Mouse (Mus musculus) forebrain, embryonic 14.5 days (tissue): ENCODE data around the gene Hc. TPM values are rescaled to one million over a fixed set of nuclear protein-coding genes. Genes with fewer than 3 reads are reported as not detected.
A peak's percentile ranks its signal among the peaks of the same experiment; 100 is the strongest.

Experiments used
- ATAC-seq: fragments of 200-750 bp; cut with Nextera tagmentation; 2 replicates; pipeline ENCODE4 v1.8.0; 2017; ENCODE audit warnings: mild to moderate bottlenecking, moderate library complexity
- DNase-seq: peaks from one replicate; pipeline ENCODE4 v3.0.0-alpha.2; 2015; ENCODE audit warnings: low spot score
- H3K27ac ChIP-seq: fragments of 300-500 bp; sonication (generic); 2 replicates; pipeline ENCODE4 v1.5.1; 2014; ENCODE audit warnings: low read depth, mild to moderate bottlenecking, control low read depth, low read length, moderate library complexity
- H3K27me3 ChIP-seq: fragments of 300-500 bp; sonication (generic); replicated peaks from 2 replicates; pipeline ENCODE4 v1.6.1; 2014; ENCODE audit warnings: low read length, control low read depth, mixed read lengths; ENCODE audit not compliant: control insufficient read depth, insufficient read depth
- H3K36me3 ChIP-seq: fragments of 300-500 bp; sonication (generic); 2 replicates; pipeline ENCODE4 v1.6.1; 2014; ENCODE audit warnings: low read length, control low read depth; ENCODE audit not compliant: control insufficient read depth, insufficient read depth
- H3K4me1 ChIP-seq: fragments of 300-500 bp; sonication (generic); 2 replicates; pipeline ENCODE4 v1.6.1; 2014; ENCODE audit warnings: antibody characterized with exemption, low read length, control low read depth; ENCODE audit not compliant: control insufficient read depth, insufficient read depth
- H3K4me2 ChIP-seq: fragments of 300-500 bp; sonication (generic); 2 replicates; pipeline ENCODE4 v1.6.1; 2014; ENCODE audit warnings: mild to moderate bottlenecking, control low read depth, low read length
- H3K4me3 ChIP-seq: fragments of 300-500 bp; sonication (generic); 2 replicates; pipeline ENCODE4 v1.5.1; 2014; ENCODE audit warnings: low read depth, low read length, control low read depth
- H3K9ac ChIP-seq: fragments of 300-500 bp; sonication (generic); 2 replicates; pipeline ENCODE4 v1.6.1; 2014; ENCODE audit warnings: mild to moderate bottlenecking, low read length, control low read depth, moderate library complexity
- H3K9me3 ChIP-seq: fragments of 300-500 bp; sonication (generic); replicated peaks from 2 replicates; pipeline ENCODE4 v1.6.1; 2016; ENCODE audit warnings: low read length, control low read depth, mixed read lengths; ENCODE audit not compliant: control insufficient read depth
- whole genome bisulfite sequencing: fragments of 180-500 bp; shearing (Covaris S2); extraction: QIAGEN DNeasy Blood & Tissue Kit; methylation state at CpG from one replicate; pipeline ENCODE4 v1.1.7; 2014; 5-methylcytosine and 5-hydroxymethylcytosine counted together
- polyA plus RNA-seq: library from polyadenylated mRNA; unstranded; fragments of >200 nt; fragmentation: Nextera tagmentation; extraction: Ambion mirVana; gene quantifications from 2 replicates; pipeline ENCODE4 v1.2.1, GENCODE M21; 2014

Hc gene
- polyA plus RNA-seq, 1 experiment from 2014 or later: 0.69 TPM

DNA sequence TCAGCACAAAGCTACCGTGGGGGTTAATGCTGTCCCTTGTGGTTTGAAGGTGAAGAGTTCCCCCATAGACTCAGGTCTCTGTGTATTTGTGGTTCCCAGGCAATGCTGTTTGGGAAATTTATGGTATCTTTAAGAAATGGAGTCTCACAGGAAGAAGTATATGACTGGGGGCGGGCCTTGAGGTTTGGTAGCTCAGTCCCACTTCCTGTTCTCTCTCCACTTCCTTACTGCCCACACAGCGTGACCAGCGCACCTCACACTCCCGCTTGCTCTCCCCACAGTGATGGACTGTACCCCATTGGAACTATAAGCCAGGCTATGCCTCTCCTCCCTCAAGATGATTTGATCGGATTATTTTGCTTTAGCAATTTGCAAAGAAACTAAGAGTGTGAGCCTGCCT lies 84.8 kb downstream of the Hc start:
- no peaks in the 10 kb centered on the region for H3K36me3 ChIP-seq
- H3K4me3 ChIP-seq: no peak overlapping the region
- no peaks in the 10 kb centered on the region for H3K9me3 ChIP-seq
- no peaks in the 10 kb centered on the region for H3K4me1 ChIP-seq
- no peaks in the 10 kb centered on the region for H3K27me3 ChIP-seq
- WGBS: 95% methylated on average over 6 of the region's 6 CpGs
- no peak overlapping the region for H3K9ac ChIP-seq
- ATAC-seq (no peak), DNase-seq (no peak)
- H3K4me2 ChIP-seq: no peak overlapping the region
- no peak overlapping the region for H3K27ac ChIP-seq

DNA sequence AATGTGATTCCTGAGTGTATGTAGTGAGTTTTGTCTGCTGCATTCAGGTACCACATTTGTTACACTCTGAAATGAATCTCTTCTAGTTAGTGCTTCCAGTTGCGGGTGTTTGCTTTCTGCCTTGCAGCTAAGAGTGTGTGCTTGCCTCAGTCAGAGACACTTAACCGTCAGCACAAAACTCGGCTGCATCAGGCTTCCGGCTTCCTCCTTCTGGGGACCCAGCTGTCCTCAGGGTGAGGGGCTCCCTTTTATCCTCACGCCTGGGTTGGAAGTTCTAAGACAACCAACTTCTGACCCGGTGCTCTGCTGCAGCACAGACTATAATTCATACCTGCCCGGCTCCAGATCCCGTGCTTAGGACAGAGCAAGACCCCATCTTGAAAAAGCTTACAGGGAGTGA lies 88.2 kb downstream of the Hc start:
- H3K27ac ChIP-seq: no peak overlapping the region
- 93% methylated on average over 8 of the region's 8 CpGs for WGBS
- H3K9ac ChIP-seq: no peak overlapping the region
- ATAC-seq: no peak
- no peaks in the 10 kb centered on the region for H3K9me3 ChIP-seq
- no peak overlapping the region for H3K4me3 ChIP-seq
- no peak overlapping the region for H3K4me2 ChIP-seq
- H3K4me1 ChIP-seq: no peaks in the 10 kb centered on the region
- H3K36me3 ChIP-seq: no peaks in the 10 kb centered on the region
- H3K27me3 ChIP-seq: no peaks in the 10 kb centered on the region
- no peak for DNase-seq

- H3K9ac ChIP-seq: no peak overlapping the region
- no peaks in the 10 kb centered on the region for H3K4me1 ChIP-seq
- no peak overlapping the region for H3K4me3 ChIP-seq
- no peak for ATAC-seq
- H3K9me3 ChIP-seq: no peaks in the 10 kb centered on the region
- no peaks in the 10 kb centered on the region for H3K27me3 ChIP-seq
- H3K36me3 ChIP-seq: no peaks in the 10 kb centered on the region
- WGBS: 71% methylated on average over 11 of the region's 11 CpGs
- no peak overlapping the region for H3K27ac ChIP-seq
- H3K4me2 ChIP-seq: no peak overlapping the region
- no peak for DNase-seq
These were observed 90.0 kb downstream of the Hc start for GRCm38 (mm10) chr2:34971080-34971888.

DNA sequence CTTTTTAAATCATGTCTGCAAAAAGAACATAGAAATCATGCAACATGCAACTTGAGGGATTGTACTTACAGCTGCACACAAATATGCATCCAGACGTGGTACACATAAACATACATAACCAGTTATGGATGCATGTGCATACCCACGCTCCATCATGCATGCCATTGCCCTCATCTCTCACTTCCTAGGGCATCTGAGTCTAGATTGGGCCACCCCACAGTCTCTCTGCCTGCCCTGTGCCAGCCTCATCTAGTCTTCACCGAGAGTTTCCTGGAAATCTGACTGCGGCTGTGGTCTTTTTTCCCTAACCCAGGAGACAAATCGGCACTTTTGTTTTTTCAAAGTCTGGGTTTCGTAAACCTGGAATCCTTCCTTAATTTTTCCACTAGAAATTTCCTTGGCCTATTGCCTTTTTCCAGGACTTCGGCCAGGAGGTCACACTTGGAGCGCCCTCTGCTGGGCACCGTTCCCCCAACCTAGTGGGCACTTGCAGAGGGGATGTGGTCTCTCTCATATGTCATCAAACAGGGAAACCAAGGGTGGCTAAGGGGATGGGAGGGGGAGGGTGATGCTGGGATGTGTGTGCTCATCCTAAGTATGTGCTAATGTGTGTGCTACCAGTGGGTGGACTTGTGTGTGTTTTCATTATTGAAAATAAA lies 91.0 kb downstream of the Hc start:
- no peaks in the 10 kb centered on the region for H3K9me3 ChIP-seq
- ATAC-seq: no peak

GRCm38 (mm10) chr2:34969166-34969565 lies 92.1 kb downstream of the Hc start:
- no peaks in the 10 kb centered on the region for H3K27me3 ChIP-seq
- H3K4me1 ChIP-seq: peaks cover 3% of the 10 kb centered on the region
- H3K9me3 ChIP-seq: no peaks in the 10 kb centered on the region
- peak; percentile 39 for DNase-seq
- H3K27ac ChIP-seq: no peak overlapping the region
- H3K36me3 ChIP-seq: no peaks in the 10 kb centered on the region
- no peak overlapping the region for H3K4me3 ChIP-seq
- no peak overlapping the region for H3K4me2 ChIP-seq
- H3K9ac ChIP-seq: no peak overlapping the region
- ATAC-seq: no peak
- WGBS: 44% methylated on average over 7 of the region's 7 CpGs

More for the DNA sequence above, 91.0 kb downstream of the Hc start:
- peak; percentile 46 for DNase-seq
- Histone ChIP-seq H3K4me1 (peaks cover 3% of the 10 kb centered on the region), H3K4me3 (no peak overlapping the region), H3K27ac (no peak overlapping the region), H3K36me3 (no peaks in the 10 kb centered on the region), H3K9ac (no peak overlapping the region), H3K27me3 (no peaks in the 10 kb centered on the region), H3K4me2 (no peak overlapping the region)
- WGBS: 40% methylated on average over 9 of the region's 9 CpGs

DNA sequence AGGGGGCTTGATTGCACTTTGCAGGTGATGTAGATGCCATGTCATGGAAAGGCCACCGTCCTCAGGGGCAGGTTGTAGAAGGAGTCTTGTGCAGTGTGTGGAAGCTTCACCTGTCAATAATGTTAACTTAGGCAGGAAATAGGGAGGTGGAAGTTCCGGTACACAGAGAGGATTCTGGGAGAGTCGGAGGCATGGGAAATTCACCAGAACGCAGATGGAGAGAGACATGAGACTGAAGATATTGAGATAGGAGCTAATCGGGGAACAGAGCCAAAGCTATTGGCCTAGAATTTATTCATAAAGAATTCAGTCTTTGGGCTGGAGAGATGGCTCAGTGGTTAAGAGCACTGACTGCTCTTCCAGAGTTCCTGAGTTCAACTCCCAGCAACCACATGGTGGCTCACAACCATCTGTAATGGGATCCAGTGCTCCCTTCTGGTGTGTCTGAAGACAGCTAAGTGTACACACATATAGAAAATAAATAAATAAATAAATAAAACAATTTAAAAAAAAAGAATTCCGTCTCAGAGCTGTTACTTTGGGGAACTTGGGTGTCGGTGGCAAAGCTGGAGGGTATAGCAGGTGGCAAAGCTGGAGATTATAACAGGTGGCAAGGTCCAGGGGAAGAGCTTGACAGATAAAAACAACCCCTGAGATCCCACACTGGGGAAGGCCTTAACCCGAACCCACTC lies 94.8 kb downstream of the Hc start:
- peaks cover 3% of the 10 kb centered on the region for H3K4me1 ChIP-seq
- DNase-seq: no peak
- H3K4me2 ChIP-seq: no peak overlapping the region
- no peak overlapping the region for H3K27ac ChIP-seq
- ATAC-seq: no peak
- H3K9me3 ChIP-seq: no peaks in the 10 kb centered on the region
- H3K9ac ChIP-seq: no peak overlapping the region
- H3K27me3 ChIP-seq: no peaks in the 10 kb centered on the region
- H3K4me3 ChIP-seq: no peak overlapping the region
- no peaks in the 10 kb centered on the region for H3K36me3 ChIP-seq
- 92% methylated on average over 8 of the region's 8 CpGs for WGBS

DNA sequence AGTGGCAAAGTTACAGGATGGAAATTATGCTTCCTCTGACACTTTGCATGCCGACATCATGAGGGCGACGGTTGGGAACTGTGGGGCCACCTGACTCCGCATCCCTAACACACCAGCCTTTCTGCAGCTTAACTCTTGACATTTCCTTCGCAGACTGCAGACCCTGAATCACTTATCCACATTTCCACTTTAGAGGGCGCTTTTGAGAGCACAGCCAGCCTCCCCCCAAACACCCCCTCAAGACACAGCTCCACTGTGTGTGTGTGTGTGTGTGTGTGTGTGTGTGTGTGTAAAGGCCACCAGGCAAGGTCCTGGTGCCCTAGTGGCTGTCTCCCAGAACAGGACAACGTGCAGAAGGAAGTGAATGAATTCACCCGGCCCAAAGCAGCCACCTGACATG lies 95.4 kb downstream of the Hc start:
- Histone ChIP-seq H3K4me2 (no peak overlapping the region), H3K27ac (no peak overlapping the region), H3K27me3 (no peaks in the 10 kb centered on the region), H3K9ac (no peak overlapping the region), H3K4me1 (peaks cover 3% of the 10 kb centered on the region), H3K9me3 (no peaks in the 10 kb centered on the region), H3K4me3 (no peak overlapping the region), H3K36me3 (no peaks in the 10 kb centered on the region)
- ATAC-seq (no peak), DNase-seq (no peak)
- WGBS: 65% methylated on average over 8 of the region's 8 CpGs

GRCm38 (mm10) chr2:34965293-34965692 lies 95.9 kb downstream of the Hc start:
- Histone ChIP-seq H3K4me2 (no peak overlapping the region), H3K36me3 (no peaks in the 10 kb centered on the region), H3K9ac (no peak overlapping the region), H3K4me3 (no peak overlapping the region), H3K9me3 (no peaks in the 10 kb centered on the region), H3K27me3 (no peaks in the 10 kb centered on the region), H3K27ac (no peak overlapping the region), H3K4me1 (peaks cover 3% of the 10 kb centered on the region)
- no peak for DNase-seq
- no peak for ATAC-seq
- WGBS: 34% methylated on average over 9 of the region's 9 CpGs

DNA sequence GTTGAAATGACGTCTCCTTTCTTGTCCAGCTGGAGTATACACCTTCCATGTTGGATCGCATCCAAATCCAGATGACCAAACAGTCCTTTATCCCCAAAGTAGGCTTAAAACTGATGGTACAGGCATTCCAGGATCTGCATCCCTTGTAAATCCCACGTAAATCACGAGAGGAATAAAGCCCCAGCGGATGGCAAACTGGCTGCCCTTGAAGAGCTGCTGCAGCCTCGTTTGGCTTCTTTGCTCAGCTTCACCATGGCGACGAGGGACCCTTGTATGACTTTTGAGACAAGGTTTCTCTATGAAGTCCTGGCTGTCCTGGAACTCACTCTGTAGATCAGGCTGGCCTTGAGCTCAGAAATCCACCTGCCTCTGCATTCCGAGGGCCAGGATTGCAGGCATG lies 96.6 kb downstream of the Hc start:
- ATAC-seq (no peak), DNase-seq (no peak)
- no peak overlapping the region for H3K4me3 ChIP-seq
- H3K9ac ChIP-seq: no peak overlapping the region
- H3K27me3 ChIP-seq: no peaks in the 10 kb centered on the region
- no peaks in the 10 kb centered on the region for H3K36me3 ChIP-seq
- H3K4me2 ChIP-seq: no peak overlapping the region
- 64% methylated on average over 9 of the region's 9 CpGs for WGBS
- peaks cover 3% of the 10 kb centered on the region for H3K4me1 ChIP-seq
- no peak overlapping the region for H3K27ac ChIP-seq
- no peaks in the 10 kb centered on the region for H3K9me3 ChIP-seq
